Mouse (Mus musculus) forebrain, embryonic 12.5 days (tissue): ENCODE data around the gene Mtmr2. TPM values are rescaled to one million over a fixed set of nuclear protein-coding genes. Genes with fewer than 3 reads are reported as not detected.

Source experiments
- polyA plus RNA-seq: library from polyadenylated mRNA; unstranded; fragments of >200 nt; fragmentation: Nextera tagmentation; extraction: Ambion mirVana; gene quantifications from 2 replicates; pipeline ENCODE4 v1.2.1, GENCODE M21; 2016

Mtmr2 gene
- polyA plus RNA-seq, 1 experiment from 2014 or later = 72.3 TPM

Other genes starting within 250 kb of the Mtmr2 start
- 72.8 and 76.5 TPM in 2 replicates for gene Cep57, start 78.7 kb downstream of the Mtmr2 start, polyA plus RNA-seq
- gene Fam76b, start 79.3 kb downstream of the Mtmr2 start, polyA plus RNA-seq = 34.5 and 34.6 TPM in 2 replicates